Mouse (Mus musculus): Measurements from ENCODE around the gene Srebf1. TPM values are rescaled to one million over a fixed set of nuclear protein-coding genes. Genes with fewer than 3 reads are reported as not detected.

Srebf1 gene
- polyA plus RNA-seq, 1 experiment from 2014 or later: 68.7 TPM

DNA sequence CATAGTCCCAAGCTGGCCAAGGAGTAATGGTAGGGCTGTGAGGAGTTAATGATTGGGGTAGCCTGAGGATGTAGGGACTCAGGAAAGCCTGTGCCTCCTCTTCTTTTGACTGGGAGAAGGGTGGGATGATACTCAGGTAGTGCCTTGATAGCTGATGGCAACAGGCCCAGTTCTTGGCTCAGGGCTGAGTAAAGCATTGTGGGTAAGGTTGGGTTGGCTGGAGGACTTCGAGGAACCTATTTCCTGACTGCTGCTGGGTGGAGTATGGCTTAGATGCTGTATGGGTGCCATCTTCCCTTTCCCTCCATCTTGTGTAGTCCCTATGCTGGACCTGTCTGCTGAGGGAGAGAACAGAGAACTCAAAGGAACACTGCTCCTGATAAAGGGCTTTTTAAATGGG, 70.0 kb downstream of the Srebf1 start:
- WGBS: 96% methylated on average over 1 of the region's 1 CpGs
- Histone ChIP-seq H3K27me3 (ENCODE audit: control insufficient read depth, insufficient read depth, low read length) (no peaks in the 10 kb centered on the region), H3K36me3 (ENCODE audit: control insufficient read depth, insufficient read depth, low read length) (no peaks in the 10 kb centered on the region), H3K9ac (ENCODE audit: low read length) (no peak overlapping the region), H3K4me2 (ENCODE audit: low read depth, low read length, severe bottlenecking) (no peak overlapping the region), H3K4me3 (ENCODE audit: low read depth, low read length) (no peak overlapping the region), H3K27ac (ENCODE audit: low read depth, low read length) (no peak overlapping the region), H3K9me3 (ENCODE audit: control insufficient read depth, low read length) (no peaks in the 10 kb centered on the region), H3K4me1 (replicated peaks; ENCODE audit: control insufficient read depth, insufficient read depth, low read length) (0 out of 2 replicates have a peak, but pooled peaks cover 5% of the 10 kb centered on the region)
- no peak for DNase-seq (ENCODE audit: low spot score)
- ATAC-seq (replicated peaks; ENCODE audit: low FRiP score): no peak

GRCm38 (mm10) chr11:60150677-60151076, 71.7 kb downstream of the Srebf1 start:
- Histone ChIP-seq H3K27me3 (ENCODE audit: control insufficient read depth, insufficient read depth, low read length) (no peaks in the 10 kb centered on the region), H3K4me1 (replicated peaks; ENCODE audit: control insufficient read depth, insufficient read depth, low read length) (0 out of 2 replicates have a peak, but pooled peaks cover 5% of the 10 kb centered on the region), H3K4me3 (ENCODE audit: low read depth, low read length) (no peak overlapping the region), H3K27ac (ENCODE audit: low read depth, low read length) (no peak overlapping the region), H3K9ac (ENCODE audit: low read length) (no peak overlapping the region), H3K36me3 (ENCODE audit: control insufficient read depth, insufficient read depth, low read length) (peaks cover 2% of the 10 kb centered on the region; the same call in 1 of the 2 replicates), H3K4me2 (ENCODE audit: low read depth, low read length, severe bottlenecking) (no peak overlapping the region), H3K9me3 (ENCODE audit: control insufficient read depth, low read length) (no peaks in the 10 kb centered on the region)
- ATAC-seq (replicated peaks; ENCODE audit: low FRiP score) (no peak), DNase-seq (ENCODE audit: low spot score) (no peak)
- 90% methylated on average over 3 of the region's 3 CpGs for WGBS

Small RNA genes lying within 50 kb of the gene (microRNA-seq; reads per million reads assigned to microRNA genes)
- gene Mir6921 (ENCODE audit: insufficient number of aligned reads) (not detected), gene Mir6922 (ENCODE audit: insufficient number of aligned reads) (not detected)

Other genes starting within 250 kb of the Srebf1 start
- 6.2 and 7.7 TPM in 2 replicates for gene Pemt, start 176.1 kb downstream of the Srebf1 start, polyA plus RNA-seq (2014; fragmentation: Nextera tagmentation; extraction: Ambion mirVana)
- 28.5 and 36.4 TPM in 2 replicates for gene Rai1, start 117.6 kb downstream of the Srebf1 start, polyA plus RNA-seq (2014; fragmentation: Nextera tagmentation; extraction: Ambion mirVana)
- 18.0 and 19.5 TPM in 2 replicates for gene Tom1l2, start 130.3 kb upstream of the Srebf1 start, polyA plus RNA-seq (2014; fragmentation: Nextera tagmentation; extraction: Ambion mirVana)
- gene Drc3, start 130.7 kb upstream of the Srebf1 start, polyA plus RNA-seq (2014; fragmentation: Nextera tagmentation; extraction: Ambion mirVana): 1.6 and 2.1 TPM in 2 replicates
- gene Gid4, start 194.6 kb upstream of the Srebf1 start, polyA plus RNA-seq (2014; fragmentation: Nextera tagmentation; extraction: Ambion mirVana): 38.1 and 38.5 TPM in 2 replicates
- 40.1 and 51.7 TPM in 2 replicates for gene Atpaf2, start 195.9 kb upstream of the Srebf1 start, polyA plus RNA-seq (2014; fragmentation: Nextera tagmentation; extraction: Ambion mirVana)
- 121 and 133 TPM in 2 replicates for gene Drg2, start 232.0 kb upstream of the Srebf1 start, polyA plus RNA-seq (2014; fragmentation: Nextera tagmentation; extraction: Ambion mirVana)
- 0.08 and 0.27 TPM in 2 replicates for gene Myo15, start 246.8 kb upstream of the Srebf1 start, polyA plus RNA-seq (2014; fragmentation: Nextera tagmentation; extraction: Ambion mirVana)